Mouse (Mus musculus): Measurements from ENCODE around the gene Brinp3.

The Brinp3 gene

GRCm38 (mm10) chr1:146799986-146800553 lies 305.5 kb downstream of the Brinp3 start:
- no peak for DNase-seq

GRCm38 (mm10) chr1:146801821-146802220 lies 307.3 kb downstream of the Brinp3 start:
- no peak for DNase-seq

- no peak for DNase-seq
Observed at GRCm38 (mm10) chr1:146807765-146808164, 313.2 kb downstream of the Brinp3 start.

- DNase-seq: no peak
Observed at GRCm38 (mm10) chr1:146833888-146834287, 339.3 kb downstream of the Brinp3 start.

GRCm38 (mm10) chr1:146844087-146844486 lies 349.5 kb downstream of the Brinp3 start:
- no peak for DNase-seq

- no peak for DNase-seq
Observed at GRCm38 (mm10) chr1:146848892-146849291, 354.3 kb downstream of the Brinp3 start.

GRCm38 (mm10) chr1:146850147-146850546 lies 355.6 kb downstream of the Brinp3 start:
- no peak for DNase-seq

GRCm38 (mm10) chr1:146898636-146899035 lies 404.1 kb downstream of the Brinp3 start:
- DNase-seq: no peak

GRCm38 (mm10) chr1:146901691-146902090 lies 407.1 kb downstream of the Brinp3 start:
- no peak for DNase-seq

- DNase-seq: no peak
Observed at GRCm38 (mm10) chr1:146939463-146940389, 445.2 kb downstream of the Brinp3 start.

Measured in kidney, adult 18-20 months (tissue).